Mouse (Mus musculus): Measurements from ENCODE around the gene Trpc5os. TPM values are rescaled to one million over a fixed set of nuclear protein-coding genes. Genes with fewer than 3 reads are reported as not detected.

Gene Trpc5os
- not detected for polyA plus RNA-seq (2015; fragmentation: Illumina TruSeq; extraction: RNeasy Lipid Tissue Mini Kit (QIAGEN cat#74804); ENCODE audit: insufficient read depth, low replicate concordance)

GRCm38 (mm10) chrX:144456281-144456680 is at the start of gene Trpc5os:
Gene Trpc5os, plus strand, starts transcription at chrX:144456581.

Other genes with a start within 250 kb of the Trpc5os start
- 14.1 TPM for gene Alg13, start 138.8 kb upstream of the Trpc5os start, polyA plus RNA-seq (2015; fragmentation: Illumina TruSeq; extraction: RNeasy Lipid Tissue Mini Kit (QIAGEN cat#74804); ENCODE audit: insufficient read depth, low replicate concordance)
- gene Trpc5, start 231.6 kb downstream of the Trpc5os start, polyA plus RNA-seq (2015; fragmentation: Illumina TruSeq; extraction: RNeasy Lipid Tissue Mini Kit (QIAGEN cat#74804); ENCODE audit: insufficient read depth, low replicate concordance), result not detected
- gene Rtl4, start 232.3 kb downstream of the Trpc5os start, polyA plus RNA-seq (2015; fragmentation: Illumina TruSeq; extraction: RNeasy Lipid Tissue Mini Kit (QIAGEN cat#74804); ENCODE audit: insufficient read depth, low replicate concordance), result not detected